Mouse (Mus musculus): ENCODE results near the gene Fzr1.

DNA sequence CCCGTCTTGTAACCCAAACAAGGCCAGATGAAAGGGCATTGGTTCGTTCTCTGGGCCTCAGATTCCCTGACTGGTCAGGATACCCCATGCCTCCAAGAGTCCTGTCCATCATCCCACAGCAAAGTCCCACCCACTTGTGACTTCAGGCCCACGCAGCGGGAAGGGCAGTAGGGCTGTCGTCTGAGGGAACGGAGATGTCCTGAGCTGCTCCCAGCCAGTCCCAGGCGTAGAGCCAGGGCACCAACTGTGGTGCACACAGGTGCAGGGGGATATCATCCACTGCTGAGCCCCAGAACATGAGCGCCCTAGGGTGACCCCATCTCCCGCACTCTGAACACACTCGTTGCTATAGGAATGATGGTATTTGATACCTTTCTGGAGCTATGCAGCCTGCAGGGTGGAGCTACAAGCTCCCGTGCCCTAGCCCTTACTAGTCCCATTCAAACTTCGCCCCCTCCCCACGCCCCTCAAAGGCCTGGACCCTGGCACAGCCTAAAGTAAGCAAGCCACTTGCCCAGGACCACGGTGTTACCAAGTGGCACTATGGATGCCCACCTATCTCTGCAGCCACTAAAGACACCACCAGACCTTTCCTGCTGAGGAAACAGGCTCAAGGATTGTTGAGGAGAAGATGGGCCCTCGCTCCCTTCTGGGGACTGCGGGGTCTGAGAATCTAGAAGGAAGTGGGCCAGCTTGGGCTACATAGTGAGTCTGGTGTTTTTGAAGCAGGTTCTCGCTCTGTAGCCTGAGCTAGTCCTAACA, 37.4 kb upstream of the Fzr1 start:
- no peak for TF ChIP-seq GATA1 (IDR thresholded peaks at IDR 0.05; ENCODE audit: low read length)
- TF ChIP-seq TAL1 (IDR thresholded peaks at IDR 0.05; ENCODE audit: low read length): no peak
